Mouse (Mus musculus): ENCODE data around the gene Gpr179. TPM values are rescaled to one million over a fixed set of nuclear protein-coding genes. Genes with fewer than 3 reads are reported as not detected.
"Not testable (repeated sequence)": the region's sequence is repeated elsewhere in the genome, so short reads cannot be mapped to it uniquely, and the experiment has no call there.

The Gpr179 gene
- polyA plus RNA-seq, 1 experiment from 2014 or later, result 0.09 TPM

- peak overlapping the region; percentile 65 for H3K4me2 ChIP-seq (replicated peaks)
- H3K36me3 ChIP-seq, result peaks cover 14% of the 10 kb centered on the region
- no peak overlapping the region for H3K9ac ChIP-seq
- no peak for ATAC-seq (ENCODE audit: low FRiP score, low read depth)
- H3K9me3 ChIP-seq, result no peaks in the 10 kb centered on the region
- no peak overlapping the region for H3K27ac ChIP-seq
- H3K4me1 ChIP-seq, result peaks cover 23% of the 10 kb centered on the region
- H3K27me3 ChIP-seq, result no peaks in the 10 kb centered on the region
- H3K4me3 ChIP-seq, result peak overlapping the region; percentile 59
- WGBS, result 46% methylated on average over 8 of the region's 8 CpGs
Observed at GRCm38 (mm10) chr11:97314751-97315503, 37.0 kb downstream of the Gpr179 start.

- 98% methylated on average over 3 of the region's 3 CpGs for WGBS
- Histone ChIP-seq H3K4me1 (peaks cover 30% of the 10 kb centered on the region), H3K9me3 (no peaks in the 10 kb centered on the region), H3K9ac (no peak overlapping the region), H3K4me3 (no peak overlapping the region), H3K4me2 (replicated peaks) (no peak overlapping the region), H3K36me3 (peaks cover 10% of the 10 kb centered on the region), H3K27me3 (no peaks in the 10 kb centered on the region), H3K27ac (no peak overlapping the region)
- ATAC-seq (ENCODE audit: low FRiP score, low read depth), result no peak
Observed at GRCm38 (mm10) chr11:97314110-97314509, 37.8 kb downstream of the Gpr179 start.

- not testable (repeated sequence) for H3K4me3 ChIP-seq; H3K36me3 ChIP-seq; ATAC-seq (ENCODE audit: low FRiP score, low read depth); H3K27me3 ChIP-seq; H3K27ac ChIP-seq; H3K9me3 ChIP-seq; H3K4me2 ChIP-seq (replicated peaks); H3K9ac ChIP-seq
- WGBS, result 75% methylated on average over 1 of the region's 1 CpGs
- H3K4me1 ChIP-seq, result peaks cover 30% of the 10 kb centered on the region
Observed at GRCm38 (mm10) chr11:97312871-97313270, 39.0 kb downstream of the Gpr179 start.

- H3K9ac ChIP-seq, result peak overlapping the region; percentile 55
Observed at GRCm38 (mm10) chr11:97310895-97311631, 40.8 kb downstream of the Gpr179 start.

GRCm38 (mm10) chr11:97309911-97310571, 41.8 kb downstream of the Gpr179 start:
- H3K27me3 ChIP-seq, result no peaks in the 10 kb centered on the region
- ATAC-seq (ENCODE audit: low FRiP score, low read depth), result peak; percentile 81; the same call in 1 of the 2 replicates
- no peaks in the 10 kb centered on the region for H3K36me3 ChIP-seq
- H3K4me1 ChIP-seq, result peaks cover 22% of the 10 kb centered on the region
- H3K27ac ChIP-seq, result peak overlapping the region; percentile 35; the same call in 1 of the 2 replicates
- peak overlapping the region; percentile 64 for H3K4me2 ChIP-seq (replicated peaks)
- under 1% methylated on average over 25 of the region's 25 CpGs for whole genome bisulfite sequencing
- H3K9ac ChIP-seq, result peak overlapping the region; percentile 57
- H3K9me3 ChIP-seq, result no peaks in the 10 kb centered on the region
- H3K4me3 ChIP-seq, result peak overlapping the region; percentile 44

More at GRCm38 (mm10) chr11:97310895-97311631, 40.8 kb downstream of the Gpr179 start:
- no peak for ATAC-seq (ENCODE audit: low FRiP score, low read depth)
- Histone ChIP-seq H3K27ac (peak overlapping the region; percentile 39; the same call in 1 of the 2 replicates), H3K4me3 (peak overlapping the region; percentile 44), H3K4me2 (replicated peaks) (peak overlapping the region; percentile 64), H3K27me3 (no peaks in the 10 kb centered on the region), H3K4me1 (peaks cover 22% of the 10 kb centered on the region), H3K9me3 (no peaks in the 10 kb centered on the region), H3K36me3 (no peaks in the 10 kb centered on the region)
- WGBS, result 5% methylated on average over 18 of the region's 18 CpGs

- Histone ChIP-seq H3K4me1 (peaks cover 22% of the 10 kb centered on the region), H3K9ac (peak overlapping the region; percentile 57), H3K4me2 (replicated peaks) (peak overlapping the region; percentile 64), H3K4me3 (peak overlapping the region; percentile 44), H3K36me3 (no peaks in the 10 kb centered on the region), H3K9me3 (no peaks in the 10 kb centered on the region), H3K27ac (peak overlapping the region; percentile 35; the same call in 1 of the 2 replicates), H3K27me3 (no peaks in the 10 kb centered on the region)
- WGBS, result 5% methylated on average over 9 of the region's 9 CpGs
- 0 out of 2 replicates have a peak, but pooled peaks have one; percentile 40 for ATAC-seq (ENCODE audit: low FRiP score, low read depth)
Observed at GRCm38 (mm10) chr11:97309451-97309836, 42.4 kb downstream of the Gpr179 start.

GRCm38 (mm10) chr11:97308806-97309450, 42.9 kb downstream of the Gpr179 start:
- H3K4me3 ChIP-seq, result peak overlapping the region; percentile 44
- peaks cover 22% of the 10 kb centered on the region for H3K4me1 ChIP-seq
- H3K27me3 ChIP-seq, result no peaks in the 10 kb centered on the region
- no peak overlapping the region for H3K27ac ChIP-seq
- no peaks in the 10 kb centered on the region for H3K9me3 ChIP-seq
- no peak for ATAC-seq (ENCODE audit: low FRiP score, low read depth)
- 39% methylated on average over 3 of the region's 3 CpGs for WGBS
- no peak overlapping the region for H3K9ac ChIP-seq
- H3K36me3 ChIP-seq, result no peaks in the 10 kb centered on the region
- H3K4me2 ChIP-seq (replicated peaks), result peak overlapping the region; percentile 64

GRCm38 (mm10) chr11:97307294-97308069, 44.4 kb downstream of the Gpr179 start:
- Histone ChIP-seq H3K4me3 (no peak overlapping the region), H3K27ac (no peak overlapping the region), H3K4me2 (replicated peaks) (no peak overlapping the region), H3K4me1 (peaks cover 22% of the 10 kb centered on the region), H3K9ac (no peak overlapping the region), H3K9me3 (no peaks in the 10 kb centered on the region), H3K27me3 (no peaks in the 10 kb centered on the region), H3K36me3 (no peaks in the 10 kb centered on the region)
- 89% methylated on average over 11 of the region's 11 CpGs for WGBS
- no peak for ATAC-seq (ENCODE audit: low FRiP score, low read depth)

GRCm38 (mm10) chr11:97304631-97305030, 47.2 kb downstream of the Gpr179 start:
- H3K27ac ChIP-seq, result no peak overlapping the region
- H3K36me3 ChIP-seq, result no peaks in the 10 kb centered on the region
- 86% methylated on average over 5 of the region's 5 CpGs for WGBS
- no peak for ATAC-seq (ENCODE audit: low FRiP score, low read depth)
- no peak overlapping the region for H3K9ac ChIP-seq
- no peaks in the 10 kb centered on the region for H3K27me3 ChIP-seq
- no peak overlapping the region for H3K4me2 ChIP-seq (replicated peaks)
- no peak overlapping the region for H3K4me3 ChIP-seq
- peaks cover 6% of the 10 kb centered on the region for H3K4me1 ChIP-seq
- no peaks in the 10 kb centered on the region for H3K9me3 ChIP-seq

- ATAC-seq (ENCODE audit: low FRiP score, low read depth), result no peak
Observed at GRCm38 (mm10) chr11:97302231-97302781, 49.6 kb downstream of the Gpr179 start.

GRCm38 (mm10) chr11:97301406-97301805, 50.5 kb downstream of the Gpr179 start:
- no peak overlapping the region for H3K27ac ChIP-seq
- no peak overlapping the region for H3K4me3 ChIP-seq
- H3K36me3 ChIP-seq, result no peaks in the 10 kb centered on the region
- H3K9me3 ChIP-seq, result no peaks in the 10 kb centered on the region
- H3K9ac ChIP-seq, result no peak overlapping the region
- whole genome bisulfite sequencing, result 86% methylated on average over 16 of the region's 16 CpGs
- no peak for ATAC-seq (ENCODE audit: low FRiP score, low read depth)
- no peak overlapping the region for H3K4me2 ChIP-seq (replicated peaks)
- no peaks in the 10 kb centered on the region for H3K4me1 ChIP-seq
- H3K27me3 ChIP-seq, result no peaks in the 10 kb centered on the region

More at GRCm38 (mm10) chr11:97302231-97302781, 49.6 kb downstream of the Gpr179 start:
- Histone ChIP-seq H3K9me3 (no peaks in the 10 kb centered on the region), H3K27me3 (no peaks in the 10 kb centered on the region), H3K27ac (0 out of 2 replicates have a peak overlapping the region, but pooled peaks have one; percentile 22), H3K9ac (no peak overlapping the region), H3K4me3 (no peak overlapping the region), H3K4me2 (replicated peaks) (no peak overlapping the region), H3K4me1 (no peaks in the 10 kb centered on the region), H3K36me3 (no peaks in the 10 kb centered on the region)
- 34% methylated on average over 7 of the region's 7 CpGs for WGBS
